Comparison of ENCODE assay signal across 13 mouse cellular contexts in the genomic region with DNA sequence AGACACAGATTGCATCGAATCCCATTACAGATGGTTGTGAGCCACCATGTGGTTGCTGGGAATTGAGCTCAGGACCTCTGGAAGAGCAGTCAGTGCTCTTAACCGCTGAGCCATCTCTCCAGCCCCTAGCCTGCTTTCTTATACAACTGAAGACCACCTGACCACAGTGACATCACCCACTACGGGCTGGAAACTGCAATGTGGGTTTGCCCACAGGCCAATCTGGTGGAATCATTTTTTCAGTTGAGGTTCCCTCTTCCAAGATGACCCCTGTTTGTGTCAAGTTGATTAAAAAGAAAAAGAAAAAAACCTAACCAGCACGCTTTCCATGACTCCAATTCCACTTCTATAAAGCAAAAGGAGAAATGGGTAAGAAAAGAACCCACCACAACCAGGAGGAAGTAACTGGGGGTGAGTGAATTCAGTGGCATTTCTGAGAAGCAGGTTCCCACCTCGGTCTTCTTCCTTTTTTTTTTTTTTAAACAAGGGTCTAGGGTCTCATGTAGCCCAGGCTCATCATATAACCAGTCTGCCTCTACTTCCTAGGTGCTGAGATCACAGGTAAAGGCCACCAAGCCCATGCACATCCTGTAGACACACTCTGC. TPM values are rescaled to one million over a fixed set of nuclear protein-coding genes. Genes with fewer than 3 reads are reported as not detected.
DNase-seq lines count a peak whose midpoint lies in the region; ATAC-seq and TF ChIP-seq lines count a peak whose summit lies in the region.
"Had no signal": no experiment of that assay in that cellular context is flagged by ENCODE, and none has a peak within 500 bp of the region (broad histone marks: within the 10 kb centered on the region; RNA-seq: fewer than 3 reads in every experiment).

No protein-coding gene starts in this region.

- H3K27ac ChIP-seq in liver, embryonic 11.5 days (ENCODE audit: low read depth, low read length) = peak overlapping the region; percentile 81; the same call in 1 of the 2 replicates
- peak overlapping the region; percentile 97 for H3K27ac ChIP-seq in liver, postnatal 0 days (ENCODE audit: low read depth)
- no peak overlapping the region for H3K27ac ChIP-seq in neural tube, embryonic 15.5 days (replicated peaks)
- H3K27ac ChIP-seq: forebrain, embryonic 13.5 days; hindbrain, embryonic 15.5 days; limb, embryonic 13.5 days; midbrain, embryonic 10.5 days had no signal

- H3K9ac ChIP-seq in liver, embryonic 11.5 days (ENCODE audit: low read depth, low read length) = peak overlapping the region; percentile 10; the same call in 1 of the 2 replicates
- H3K9ac ChIP-seq in liver, postnatal 0 days (replicated peaks) = no peak overlapping the region; the same call in 1 of the 2 replicates
- no peak overlapping the region for H3K9ac ChIP-seq in neural tube, embryonic 15.5 days (replicated peaks)
- H3K9ac ChIP-seq: forebrain, embryonic 13.5 days; hindbrain, embryonic 15.5 days; limb, embryonic 13.5 days; lung, embryonic 14.5 days had no signal

- no peaks in the 10 kb centered on the region for H3K36me3 ChIP-seq in liver, embryonic 11.5 days (ENCODE audit: control insufficient read depth, insufficient read depth, low read length)
- H3K36me3 ChIP-seq in liver, postnatal 0 days (replicated peaks; ENCODE audit: insufficient read depth, low read length) = no peaks in the 10 kb centered on the region
- no peaks in the 10 kb centered on the region for H3K36me3 ChIP-seq in neural tube, embryonic 15.5 days
- H3K36me3 ChIP-seq: G1E; hindbrain, embryonic 15.5 days; limb, embryonic 13.5 days; midbrain, embryonic 10.5 days had no signal

- no peak for TF ChIP-seq CTCF in liver, postnatal 0 days (IDR thresholded peaks at IDR 0.05; ENCODE audit: low read depth)

- 52% methylated on average over 5 of the region's 5 CpGs for WGBS in liver, embryonic 11.5 days
- WGBS in liver, postnatal 0 days (ENCODE audit: insufficient replicate concordance) = 52% methylated on average over 5 of the region's 5 CpGs
- WGBS in neural tube, embryonic 15.5 days = 77% methylated on average over 5 of the region's 5 CpGs

- no peak overlapping the region for H3K4me2 ChIP-seq in liver, embryonic 11.5 days
- H3K4me2 ChIP-seq in liver, postnatal 0 days (ENCODE audit: low read depth, low read length) = no peak overlapping the region
- no peak overlapping the region for H3K4me2 ChIP-seq in neural tube, embryonic 15.5 days
- H3K4me2 ChIP-seq: forebrain, embryonic 13.5 days; hindbrain, embryonic 15.5 days; limb, embryonic 13.5 days had no signal

- ATAC-seq in liver, embryonic 11.5 days (replicated peaks; ENCODE audit: low FRiP score) = no peak
- ATAC-seq in hematopoietic stem cell, adult 5-6 weeks (replicated peaks in 1 of 2; ENCODE audit: insufficient read depth in 1 of 2, low FRiP score in 2 of 2, low TSS enrichment in 1 of 2, low read depth in 1 of 2, poor library complexity in 2 of 2, severe bottlenecking in 2 of 2) = peak; percentile 21 to 31; a peak in 2 of 4 replicates
- no peak for ATAC-seq in liver, postnatal 0 days
- no peak for ATAC-seq in neural tube, embryonic 15.5 days (ENCODE audit: low FRiP score)

- H3K4me3 ChIP-seq in liver, embryonic 11.5 days (ENCODE audit: low read depth, low read length) = no peak overlapping the region
- H3K4me3 ChIP-seq in liver, postnatal 0 days (ENCODE audit: low read depth, low read length) = no peak overlapping the region
- H3K4me3 ChIP-seq in neural tube, embryonic 15.5 days (replicated peaks) = no peak overlapping the region
- H3K4me3 ChIP-seq: forebrain, embryonic 13.5 days; hindbrain, embryonic 15.5 days; limb, embryonic 13.5 days; midbrain, embryonic 10.5 days had no signal

- H3K27me3 ChIP-seq in liver, embryonic 11.5 days (replicated peaks; ENCODE audit: control insufficient read depth, insufficient read depth, low read length) = peaks cover 6% of the 10 kb centered on the region
- H3K27me3 ChIP-seq in liver, postnatal 0 days (ENCODE audit: insufficient read depth, low read length) = no peaks in the 10 kb centered on the region
- H3K27me3 ChIP-seq in neural tube, embryonic 15.5 days (replicated peaks) = no peaks in the 10 kb centered on the region
- H3K27me3 ChIP-seq: hindbrain, embryonic 15.5 days had no signal

- DNase-seq in liver, embryonic 11.5 days (ENCODE audit: low spot score) = no peak
- no peak for DNase-seq in liver
- no peak for DNase-seq in liver, postnatal 0 days
- no peak for DNase-seq in layer of hippocampus, adult 9-10 months (ENCODE audit: low spot score)
- DNase-seq in thymus, adult 18-20 months = no peak

- no peaks in the 10 kb centered on the region for H3K9me3 ChIP-seq in liver, embryonic 11.5 days (ENCODE audit: control insufficient read depth, low read length)
- H3K9me3 ChIP-seq in liver, postnatal 0 days (ENCODE audit: low read length) = no peaks in the 10 kb centered on the region
- no peaks in the 10 kb centered on the region for H3K9me3 ChIP-seq in neural tube, embryonic 15.5 days (replicated peaks)
- H3K9me3 ChIP-seq: forebrain, embryonic 13.5 days; G1E; hindbrain, embryonic 15.5 days; limb, embryonic 13.5 days; midbrain, embryonic 10.5 days had no signal

- H3K4me1 ChIP-seq in liver, embryonic 11.5 days (replicated peaks; ENCODE audit: control insufficient read depth, insufficient read depth, low read length) = peaks cover 37% of the 10 kb centered on the region
- H3K4me1 ChIP-seq in liver, postnatal 0 days (ENCODE audit: insufficient read depth) = peaks cover 42% of the 10 kb centered on the region
- H3K4me1 ChIP-seq in neural tube, embryonic 15.5 days = peaks cover 21% of the 10 kb centered on the region

- TF ChIP-seq EP300 in liver, postnatal 0 days (IDR thresholded peaks at IDR 0.05; ENCODE audit: low read depth) = no peak

RNA-seq across cellular contexts. Expression of gene Ddr1, which starts 36.0 kb away (rescaled TPM):
- polyA plus RNA-seq in liver, embryonic 11.5 days (2014; fragmentation: Nextera tagmentation; extraction: Ambion mirVana) = 13.2 and 15.9 TPM in 2 replicates
- total RNA-seq in hematopoietic stem cell, adult 5-6 weeks (2017) = 0.75 TPM in 1 of 2 replicates, not detected in the other
- 2.2 and 2.3 TPM in 2 replicates for polyA plus RNA-seq in liver, postnatal 0 days (2015; fragmentation: Nextera tagmentation; extraction: Ambion mirVana)
- 73.8 and 76.4 TPM in 2 replicates for polyA plus RNA-seq in neural tube, embryonic 15.5 days (2015; fragmentation: Nextera tagmentation; extraction: Ambion mirVana)
- total RNA-seq: G1E had no signal

Comparison
In these comparisons a context has a peak if more than half of its experiments do, and no peak if none do; other contexts are left out.
1. ATAC-seq: peak in hematopoietic stem cell, adult 5-6 weeks (2 of 2); none in liver, embryonic 11.5 days (single experiment), liver, postnatal 0 days (single experiment) and neural tube, embryonic 15.5 days (single experiment).